Mouse (Mus musculus): ENCODE data around the gene Ints11.

GRCm38 (mm10) chr4:155863001-155863400 is 6.3 kb upstream of the Ints11 start, which contains the start of gene Tas1r3:
- no peak for TF ChIP-seq CTCF (IDR thresholded peaks at IDR 0.05; ENCODE audit: control insufficient read depth, insufficient read depth, low read length)
- no peak for TF ChIP-seq POLR2A (IDR thresholded peaks at IDR 0.05; ENCODE audit: borderline replicate concordance, control insufficient read depth, low read depth, low read length)
